Mouse (Mus musculus): ENCODE results near the gene Sox13. TPM values are rescaled to one million over a fixed set of nuclear protein-coding genes. Genes with fewer than 3 reads are reported as not detected.

Gene Sox13
- polyA plus RNA-seq, 1 experiment from 2014 or later = 12.3 TPM

- Histone ChIP-seq H3K27ac (ENCODE audit: low read depth) (peak overlapping the region; percentile 92), H3K27me3 (replicated peaks; ENCODE audit: control insufficient read depth, insufficient read depth, low read length) (no peaks in the 10 kb centered on the region), H3K9me3 (ENCODE audit: control insufficient read depth, low read length) (no peaks in the 10 kb centered on the region), H3K36me3 (ENCODE audit: control insufficient read depth, insufficient read depth, low read length) (no peaks in the 10 kb centered on the region), H3K9ac (ENCODE audit: low read length) (peak overlapping the region; percentile 83), H3K4me1 (replicated peaks; ENCODE audit: control insufficient read depth, insufficient read depth, low read length) (peaks cover 35% of the 10 kb centered on the region), H3K4me3 (ENCODE audit: low read depth, low read length) (peak overlapping the region; percentile 67), H3K4me2 (ENCODE audit: low read length) (peak overlapping the region; percentile 89)
- ATAC-seq (replicated peaks; ENCODE audit: low FRiP score, low TSS enrichment, low read depth) (no peak), DNase-seq (ENCODE audit: low spot score) (peak; percentile 59)
- WGBS = 36% methylated on average over 16 of the region's 16 CpGs
These were observed 2.1 kb downstream of the Sox13 start for GRCm38 (mm10) chr1:133421975-133422570.

GRCm38 (mm10) chr1:133421061-133421460 is 3.1 kb downstream of the Sox13 start:
- Histone ChIP-seq H3K27ac (ENCODE audit: low read depth) (peak overlapping the region; percentile 57), H3K9ac (ENCODE audit: low read length) (0 out of 2 replicates have a peak overlapping the region, but pooled peaks have one; percentile 10), H3K4me1 (replicated peaks; ENCODE audit: control insufficient read depth, insufficient read depth, low read length) (peaks cover 38% of the 10 kb centered on the region), H3K27me3 (replicated peaks; ENCODE audit: control insufficient read depth, insufficient read depth, low read length) (no peaks in the 10 kb centered on the region), H3K9me3 (ENCODE audit: control insufficient read depth, low read length) (no peaks in the 10 kb centered on the region), H3K36me3 (ENCODE audit: control insufficient read depth, insufficient read depth, low read length) (no peaks in the 10 kb centered on the region), H3K4me3 (ENCODE audit: low read depth, low read length) (no peak overlapping the region), H3K4me2 (ENCODE audit: low read length) (peak overlapping the region; percentile 89)
- ATAC-seq (replicated peaks; ENCODE audit: low FRiP score, low TSS enrichment, low read depth) (no peak), DNase-seq (ENCODE audit: low spot score) (peak; percentile 48)
- 20% methylated on average over 2 of the region's 2 CpGs for WGBS

GRCm38 (mm10) chr1:133420491-133420890 is 3.7 kb downstream of the Sox13 start:
- peaks cover 41% of the 10 kb centered on the region for H3K4me1 ChIP-seq (replicated peaks; ENCODE audit: control insufficient read depth, insufficient read depth, low read length)
- DNase-seq (ENCODE audit: low spot score) (peak; percentile 67), ATAC-seq (replicated peaks; ENCODE audit: low FRiP score, low TSS enrichment, low read depth) (no peak)
- H3K27ac ChIP-seq (ENCODE audit: low read depth) = peak overlapping the region; percentile 57
- no peaks in the 10 kb centered on the region for H3K27me3 ChIP-seq (replicated peaks; ENCODE audit: control insufficient read depth, insufficient read depth, low read length)
- no peak overlapping the region for H3K9ac ChIP-seq (ENCODE audit: low read length)
- H3K36me3 ChIP-seq (ENCODE audit: control insufficient read depth, insufficient read depth, low read length) = no peaks in the 10 kb centered on the region
- 33% methylated on average over 3 of the region's 3 CpGs for WGBS
- peak overlapping the region; percentile 89 for H3K4me2 ChIP-seq (ENCODE audit: low read length)
- H3K4me3 ChIP-seq (ENCODE audit: low read depth, low read length) = no peak overlapping the region
- H3K9me3 ChIP-seq (ENCODE audit: control insufficient read depth, low read length) = no peaks in the 10 kb centered on the region

GRCm38 (mm10) chr1:133419178-133419834 is 4.9 kb downstream of the Sox13 start:
- Histone ChIP-seq H3K9me3 (ENCODE audit: control insufficient read depth, low read length) (no peaks in the 10 kb centered on the region), H3K36me3 (ENCODE audit: control insufficient read depth, insufficient read depth, low read length) (no peaks in the 10 kb centered on the region), H3K4me3 (ENCODE audit: low read depth, low read length) (no peak overlapping the region), H3K4me1 (replicated peaks; ENCODE audit: control insufficient read depth, insufficient read depth, low read length) (peaks cover 51% of the 10 kb centered on the region), H3K27me3 (replicated peaks; ENCODE audit: control insufficient read depth, insufficient read depth, low read length) (no peaks in the 10 kb centered on the region), H3K9ac (ENCODE audit: low read length) (no peak overlapping the region), H3K27ac (ENCODE audit: low read depth) (no peak overlapping the region; the same call in 1 of the 2 replicates), H3K4me2 (ENCODE audit: low read length) (no peak overlapping the region)
- no peak for ATAC-seq (replicated peaks; ENCODE audit: low FRiP score, low TSS enrichment, low read depth)
- no peak for DNase-seq (ENCODE audit: low spot score)
- WGBS = 68% methylated on average over 3 of the region's 3 CpGs

- peak; percentile 82 for DNase-seq (ENCODE audit: low spot score)
- Histone ChIP-seq H3K36me3 (ENCODE audit: control insufficient read depth, insufficient read depth, low read length) (no peaks in the 10 kb centered on the region), H3K4me2 (ENCODE audit: low read length) (peak overlapping the region; percentile 56), H3K9me3 (ENCODE audit: control insufficient read depth, low read length) (no peaks in the 10 kb centered on the region), H3K4me3 (ENCODE audit: low read depth, low read length) (peak overlapping the region; percentile 30), H3K4me1 (replicated peaks; ENCODE audit: control insufficient read depth, insufficient read depth, low read length) (peaks cover 61% of the 10 kb centered on the region), H3K9ac (ENCODE audit: low read length) (peak overlapping the region; percentile 45), H3K27me3 (replicated peaks; ENCODE audit: control insufficient read depth, insufficient read depth, low read length) (no peaks in the 10 kb centered on the region), H3K27ac (ENCODE audit: low read depth) (peak overlapping the region; percentile 52)
- 7% methylated on average over 25 of the region's 28 CpGs for WGBS
- ATAC-seq (replicated peaks; ENCODE audit: low FRiP score, low TSS enrichment, low read depth) = peak; percentile 65
These were observed 5.9 kb downstream of the Sox13 start for GRCm38 (mm10) chr1:133418164-133418800.

- H3K4me3 ChIP-seq (ENCODE audit: low read depth, low read length) = peak overlapping the region; percentile 30; the same call in 1 of the 2 replicates
These were observed 6.6 kb downstream of the Sox13 start for GRCm38 (mm10) chr1:133417539-133417938.

GRCm38 (mm10) chr1:133417113-133417512 is 7.1 kb downstream of the Sox13 start:
- H3K9me3 ChIP-seq (ENCODE audit: control insufficient read depth, low read length) = no peaks in the 10 kb centered on the region
- H3K36me3 ChIP-seq (ENCODE audit: control insufficient read depth, insufficient read depth, low read length) = no peaks in the 10 kb centered on the region
- 59% methylated on average over 3 of the region's 3 CpGs for whole genome bisulfite sequencing
- no peak for ATAC-seq (replicated peaks; ENCODE audit: low FRiP score, low TSS enrichment, low read depth)
- no peak for DNase-seq (ENCODE audit: low spot score)
- no peaks in the 10 kb centered on the region for H3K27me3 ChIP-seq (replicated peaks; ENCODE audit: control insufficient read depth, insufficient read depth, low read length)
- H3K27ac ChIP-seq (ENCODE audit: low read depth) = peak overlapping the region; percentile 3; the same call in 1 of the 2 replicates
- no peak overlapping the region for H3K4me2 ChIP-seq (ENCODE audit: low read length)
- H3K9ac ChIP-seq (ENCODE audit: low read length) = no peak overlapping the region
- H3K4me1 ChIP-seq (replicated peaks; ENCODE audit: control insufficient read depth, insufficient read depth, low read length) = peaks cover 71% of the 10 kb centered on the region
- H3K4me3 ChIP-seq (ENCODE audit: low read depth, low read length) = no peak overlapping the region

More at GRCm38 (mm10) chr1:133417539-133417938, 6.6 kb downstream of the Sox13 start:
- H3K4me2 ChIP-seq (ENCODE audit: low read length) = peak overlapping the region; percentile 56
- DNase-seq (ENCODE audit: low spot score) = peak; percentile 72
- no peak overlapping the region for H3K9ac ChIP-seq (ENCODE audit: low read length)
- WGBS = 68% methylated on average over 1 of the region's 1 CpGs
- H3K27me3 ChIP-seq (replicated peaks; ENCODE audit: control insufficient read depth, insufficient read depth, low read length) = no peaks in the 10 kb centered on the region
- H3K4me1 ChIP-seq (replicated peaks; ENCODE audit: control insufficient read depth, insufficient read depth, low read length) = peaks cover 68% of the 10 kb centered on the region
- no peaks in the 10 kb centered on the region for H3K36me3 ChIP-seq (ENCODE audit: control insufficient read depth, insufficient read depth, low read length)
- ATAC-seq (replicated peaks; ENCODE audit: low FRiP score, low TSS enrichment, low read depth) = no peak
- H3K9me3 ChIP-seq (ENCODE audit: control insufficient read depth, low read length) = no peaks in the 10 kb centered on the region
- H3K27ac ChIP-seq (ENCODE audit: low read depth) = peak overlapping the region; percentile 52

GRCm38 (mm10) chr1:133416472-133416871 is 7.7 kb downstream of the Sox13 start:
- WGBS = 87% methylated on average over 7 of the region's 7 CpGs
- no peak overlapping the region for H3K4me2 ChIP-seq (ENCODE audit: low read length)
- peaks cover 68% of the 10 kb centered on the region for H3K4me1 ChIP-seq (replicated peaks; ENCODE audit: control insufficient read depth, insufficient read depth, low read length)
- ATAC-seq (replicated peaks; ENCODE audit: low FRiP score, low TSS enrichment, low read depth) (no peak), DNase-seq (ENCODE audit: low spot score) (no peak)
- H3K27me3 ChIP-seq (replicated peaks; ENCODE audit: control insufficient read depth, insufficient read depth, low read length) = no peaks in the 10 kb centered on the region
- no peak overlapping the region for H3K9ac ChIP-seq (ENCODE audit: low read length)
- H3K4me3 ChIP-seq (ENCODE audit: low read depth, low read length) = no peak overlapping the region
- no peaks in the 10 kb centered on the region for H3K9me3 ChIP-seq (ENCODE audit: control insufficient read depth, low read length)
- no peak overlapping the region for H3K27ac ChIP-seq (ENCODE audit: low read depth)
- H3K36me3 ChIP-seq (ENCODE audit: control insufficient read depth, insufficient read depth, low read length) = no peaks in the 10 kb centered on the region
